Mouse (Mus musculus) embryonic facial prominence, embryonic 11.5 days (tissue): ENCODE measurements at regions not wholly inside any gene's neighbourhood (a gene's known extent, or its start where the extent isn't known, plus 50 kb on each side); places are given as distances from the start of the nearest gene placed in this dataset.

Source experiments
- ATAC-seq: fragments of 200-750 bp; cut with Nextera tagmentation; replicated peaks from 2 replicates; pipeline ENCODE4 v1.8.0; 2017; ENCODE audit warnings: low read depth; ENCODE audit not compliant: insufficient number of reproducible peaks, low FRiP score, low TSS enrichment
- DNase-seq: peaks from one replicate; pipeline ENCODE4 v3.0.0-alpha.2; 2015; ENCODE audit warnings: low spot score
- H3K27ac ChIP-seq: fragments of 300-500 bp; sonication (generic); replicated peaks from 2 replicates; pipeline ENCODE4 v1.5.1; 2014; ENCODE audit warnings: mild to moderate bottlenecking, low read depth, low read length, control low read depth
- H3K27me3 ChIP-seq: fragments of 300-500 bp; sonication (generic); 2 replicates; pipeline ENCODE4 v1.6.1; 2014; ENCODE audit warnings: mild to moderate bottlenecking, low read length, moderate library complexity, mixed read lengths; ENCODE audit not compliant: control insufficient read depth, insufficient read depth
- H3K36me3 ChIP-seq: fragments of 300-500 bp; sonication (generic); replicated peaks from 2 replicates; pipeline ENCODE4 v1.6.1; 2014; ENCODE audit warnings: low read depth, mild to moderate bottlenecking, low read length, moderate library complexity, mixed read lengths; ENCODE audit not compliant: control insufficient read depth, insufficient read depth
- H3K4me1 ChIP-seq: fragments of 300-500 bp; sonication (generic); 2 replicates; pipeline ENCODE4 v1.6.1; 2014; ENCODE audit warnings: low read length, mixed read lengths; ENCODE audit not compliant: control insufficient read depth, insufficient read depth
- H3K4me2 ChIP-seq: fragments of 300-500 bp; sonication (generic); 2 replicates; pipeline ENCODE4 v1.6.1; 2014; ENCODE audit warnings: low read depth, mild to moderate bottlenecking, control low read depth, low read length, moderate library complexity
- H3K4me3 ChIP-seq: fragments of 300-500 bp; sonication (generic); 2 replicates; pipeline ENCODE4 v1.5.1; 2014; ENCODE audit warnings: low read depth, low read length, control low read depth
- H3K9ac ChIP-seq: fragments of 300-500 bp; sonication (generic); replicated peaks from 2 replicates; pipeline ENCODE4 v1.6.1; 2014; ENCODE audit warnings: mild to moderate bottlenecking, control low read depth, low read length
- H3K9me3 ChIP-seq: fragments of 300-500 bp; sonication (generic); replicated peaks from 2 replicates; pipeline ENCODE4 v1.6.1; 2016; ENCODE audit warnings: mild to moderate bottlenecking, low read length, inconsistent platforms, mixed read lengths; ENCODE audit not compliant: control insufficient read depth
- WGBS: fragments of 180-500 bp; shearing (Covaris S2); extraction: QIAGEN DNeasy Blood & Tissue Kit; methylation state at CpG from one replicate; pipeline ENCODE4 v1.1.7; 2014; 5-methylcytosine and 5-hydroxymethylcytosine counted together

DNA sequence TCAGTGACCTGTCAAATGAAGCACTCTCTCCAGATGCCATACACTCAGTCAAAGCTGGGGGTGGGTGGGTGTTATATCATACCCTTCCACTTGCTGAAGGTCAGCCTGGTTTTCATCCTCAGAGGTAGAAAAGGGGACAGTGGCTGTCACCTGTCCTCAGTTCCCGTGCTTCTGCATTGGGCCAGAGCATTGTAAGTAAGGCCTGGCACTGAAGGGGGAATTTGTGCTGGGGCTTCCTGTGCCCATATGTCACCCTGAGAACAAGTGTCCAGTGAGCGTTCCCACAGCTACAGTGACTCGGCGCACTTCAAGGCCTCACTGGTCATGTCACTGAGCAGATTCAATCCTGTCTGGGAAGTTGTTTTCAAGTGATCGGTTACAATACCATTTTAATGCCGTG is 213.2 kb downstream of the Tex36 start:
- 87% methylated on average over 6 of the region's 6 CpGs for WGBS
- Histone ChIP-seq H3K9me3 (no peaks in the 10 kb centered on the region), H3K4me2 (no peak overlapping the region), H3K4me3 (no peak overlapping the region), H3K36me3 (no peaks in the 10 kb centered on the region), H3K27me3 (no peaks in the 10 kb centered on the region), H3K4me1 (no peaks in the 10 kb centered on the region), H3K9ac (no peak overlapping the region), H3K27ac (no peak overlapping the region)
- no peak for ATAC-seq
- no peak for DNase-seq

DNA sequence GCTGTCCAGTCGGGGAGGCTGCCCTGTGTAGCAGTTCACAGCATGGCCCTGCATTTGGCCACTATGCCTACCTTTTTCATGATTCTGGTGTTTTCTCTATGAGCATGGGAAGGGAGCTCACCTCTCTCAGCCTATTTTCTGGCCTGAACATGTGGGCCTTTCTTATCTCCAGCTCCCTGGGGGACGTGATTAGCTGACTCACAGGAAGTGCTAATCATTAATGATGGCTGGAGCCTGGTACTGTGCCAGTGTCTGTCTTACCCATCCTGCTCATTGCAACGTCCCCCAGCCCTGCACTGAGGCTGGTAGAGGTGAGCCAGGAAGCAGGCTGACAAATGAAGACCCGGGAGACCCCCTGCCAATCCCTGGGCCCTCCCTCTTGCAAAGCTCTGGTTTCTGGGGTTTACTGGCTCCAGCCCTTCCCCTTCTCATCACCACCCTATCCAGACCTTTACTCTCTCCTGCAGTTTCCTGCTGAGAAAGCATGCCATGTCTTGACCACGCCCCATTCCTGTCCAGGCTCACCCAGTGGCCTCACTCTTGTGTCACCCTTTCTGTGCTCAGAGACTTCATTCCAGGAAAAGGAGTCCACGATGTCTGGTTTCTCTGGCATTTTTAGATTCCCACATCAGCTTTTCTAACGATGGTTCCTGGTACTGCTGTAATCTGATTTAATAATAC is 219.8 kb downstream of the Tex36 start:
- Histone ChIP-seq H3K9me3 (no peaks in the 10 kb centered on the region), H3K4me1 (no peaks in the 10 kb centered on the region), H3K9ac (no peak overlapping the region), H3K27ac (no peak overlapping the region), H3K36me3 (no peaks in the 10 kb centered on the region), H3K4me2 (no peak overlapping the region), H3K4me3 (no peak overlapping the region), H3K27me3 (no peaks in the 10 kb centered on the region)
- WGBS: 59% methylated on average over 7 of the region's 7 CpGs
- DNase-seq (no peak), ATAC-seq (no peak)

DNA sequence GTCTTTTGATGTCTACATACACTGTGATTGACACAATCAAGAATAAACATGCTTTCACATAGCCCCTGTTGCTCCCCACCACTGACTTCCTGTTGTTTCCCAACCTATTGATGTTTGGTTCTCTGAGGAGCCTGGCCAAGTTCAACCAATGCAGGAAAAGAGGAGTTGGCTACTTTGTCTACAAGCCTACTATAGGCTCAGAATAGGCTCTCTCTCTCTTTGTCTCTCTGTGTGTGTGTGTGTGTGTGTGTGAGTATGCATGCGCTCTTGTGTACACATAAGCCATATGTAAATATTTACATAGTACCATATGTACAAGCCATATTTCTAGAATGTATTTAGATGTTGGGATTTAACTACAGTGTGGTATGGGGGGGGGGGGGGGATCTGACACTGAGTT is 222.6 kb downstream of the Tex36 start:
- DNase-seq: no peak
- Histone ChIP-seq H3K27ac (no peak overlapping the region), H3K9ac (no peak overlapping the region), H3K36me3 (no peaks in the 10 kb centered on the region), H3K9me3 (no peaks in the 10 kb centered on the region), H3K4me3 (no peak overlapping the region), H3K4me2 (no peak overlapping the region), H3K27me3 (no peaks in the 10 kb centered on the region), H3K4me1 (no peaks in the 10 kb centered on the region)
- no peak for ATAC-seq
- WGBS: 100% methylated on average over 1 of the region's 1 CpGs

DNA sequence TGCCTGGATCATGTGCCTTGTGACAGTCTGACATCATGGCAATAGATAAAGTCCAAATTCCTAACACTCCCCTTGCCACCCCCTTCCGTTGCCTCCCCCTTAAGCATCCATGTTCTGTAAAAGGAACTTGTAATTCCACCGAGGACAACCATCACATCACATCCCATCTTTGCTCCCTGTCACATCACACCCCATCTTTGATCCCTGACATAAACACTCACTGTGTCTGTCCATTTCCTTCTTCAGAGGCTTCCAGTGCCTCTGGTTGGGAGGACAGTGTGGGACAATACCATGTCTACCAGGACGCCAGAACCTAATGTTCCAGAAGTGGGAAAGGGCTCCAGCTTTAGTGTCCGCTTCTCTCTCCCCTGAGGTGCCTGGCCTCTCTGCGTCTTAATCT is 223.6 kb downstream of the Tex36 start:
- Histone ChIP-seq H3K9me3 (no peaks in the 10 kb centered on the region), H3K27me3 (no peaks in the 10 kb centered on the region), H3K4me1 (no peaks in the 10 kb centered on the region), H3K4me2 (no peak overlapping the region), H3K36me3 (no peaks in the 10 kb centered on the region), H3K9ac (no peak overlapping the region), H3K27ac (no peak overlapping the region), H3K4me3 (no peak overlapping the region)
- no peak for ATAC-seq
- DNase-seq: no peak
- WGBS: 85% methylated on average over 5 of the region's 5 CpGs

DNA sequence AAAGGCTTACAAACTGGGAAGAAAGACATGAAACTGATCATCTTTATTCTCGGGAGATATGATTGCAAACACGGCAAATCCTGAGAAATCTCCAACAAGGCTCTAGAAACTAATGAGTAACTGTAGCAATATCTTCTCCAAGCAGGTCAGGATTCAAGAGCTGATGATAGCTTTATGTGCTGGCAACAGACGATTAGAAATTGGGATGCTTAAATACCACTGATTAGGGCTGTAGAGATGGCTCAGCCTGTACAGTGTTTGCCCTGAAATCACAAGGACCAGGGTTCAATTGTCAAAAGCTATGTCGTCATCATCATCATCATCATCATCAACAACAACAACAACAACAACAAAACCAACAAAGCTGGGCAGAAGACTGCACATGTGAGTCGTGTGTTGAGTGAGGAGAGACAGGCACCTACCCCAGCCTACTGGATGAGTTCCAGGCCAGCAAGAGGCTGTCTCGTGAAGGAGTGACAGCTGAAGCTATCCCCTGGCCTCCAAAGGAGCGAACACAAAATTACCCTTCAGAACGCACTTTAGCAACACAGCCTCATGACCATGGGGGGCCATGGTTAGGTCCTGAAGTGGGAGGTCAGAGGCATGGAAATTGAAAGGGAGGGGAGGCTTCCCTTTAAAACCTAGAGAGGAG is 225.0 kb downstream of the Tex36 start:
- Histone ChIP-seq H3K9me3 (no peaks in the 10 kb centered on the region), H3K36me3 (no peaks in the 10 kb centered on the region), H3K4me1 (no peaks in the 10 kb centered on the region), H3K4me3 (no peak overlapping the region), H3K9ac (no peak overlapping the region), H3K4me2 (no peak overlapping the region), H3K27ac (no peak overlapping the region), H3K27me3 (no peaks in the 10 kb centered on the region)
- no peak for DNase-seq
- WGBS: 67% methylated on average over 8 of the region's 8 CpGs
- no peak for ATAC-seq

DNA sequence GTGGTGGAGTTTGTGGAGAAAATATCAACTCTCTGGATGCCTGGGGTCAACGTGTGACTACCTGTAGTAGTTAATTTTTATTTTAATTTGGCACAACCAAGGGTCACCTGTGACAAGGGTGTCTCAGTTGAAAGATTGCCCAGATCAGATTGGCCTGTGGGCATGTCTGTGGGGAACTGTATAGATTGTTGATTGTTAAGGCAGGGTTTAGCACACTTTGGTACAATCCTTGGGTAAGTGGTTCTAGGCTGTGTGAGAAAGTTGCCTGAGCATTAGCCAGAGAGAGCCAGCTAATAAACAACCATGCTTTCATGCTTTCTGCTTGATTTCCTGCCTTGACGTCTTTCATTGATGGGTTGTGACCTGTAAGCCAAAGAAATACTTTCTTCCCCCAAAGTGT is 229.3 kb downstream of the Tex36 start:
- H3K27me3 ChIP-seq: no peaks in the 10 kb centered on the region
- DNase-seq (no peak), ATAC-seq (no peak)
- no peak overlapping the region for H3K4me3 ChIP-seq
- no peaks in the 10 kb centered on the region for H3K9me3 ChIP-seq
- H3K4me2 ChIP-seq: no peak overlapping the region
- WGBS: 59% methylated on average over 2 of the region's 2 CpGs
- H3K4me1 ChIP-seq: no peaks in the 10 kb centered on the region
- no peak overlapping the region for H3K9ac ChIP-seq
- no peak overlapping the region for H3K27ac ChIP-seq
- H3K36me3 ChIP-seq: no peaks in the 10 kb centered on the region

DNA sequence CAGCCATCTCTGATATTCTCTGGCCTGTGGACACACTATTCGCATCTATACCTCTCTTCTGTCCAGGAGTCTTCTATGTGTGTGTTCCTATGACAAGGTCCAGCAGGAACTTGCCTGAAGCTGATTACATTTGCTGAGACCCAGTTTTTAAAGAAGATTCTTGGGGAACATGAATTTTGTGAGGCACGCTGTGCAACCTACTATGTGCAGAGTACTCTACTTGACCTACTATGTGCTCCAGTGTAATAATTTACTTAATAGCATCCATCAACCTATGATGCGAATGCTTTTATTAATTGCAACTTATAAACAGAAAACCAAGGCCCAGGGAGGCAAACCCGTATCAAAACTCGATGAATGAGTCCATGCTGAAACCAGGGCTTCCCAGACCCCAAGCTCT is 231.4 kb downstream of the Tex36 start:
- no peak overlapping the region for H3K9ac ChIP-seq
- 92% methylated on average over 5 of the region's 5 CpGs for WGBS

DNA sequence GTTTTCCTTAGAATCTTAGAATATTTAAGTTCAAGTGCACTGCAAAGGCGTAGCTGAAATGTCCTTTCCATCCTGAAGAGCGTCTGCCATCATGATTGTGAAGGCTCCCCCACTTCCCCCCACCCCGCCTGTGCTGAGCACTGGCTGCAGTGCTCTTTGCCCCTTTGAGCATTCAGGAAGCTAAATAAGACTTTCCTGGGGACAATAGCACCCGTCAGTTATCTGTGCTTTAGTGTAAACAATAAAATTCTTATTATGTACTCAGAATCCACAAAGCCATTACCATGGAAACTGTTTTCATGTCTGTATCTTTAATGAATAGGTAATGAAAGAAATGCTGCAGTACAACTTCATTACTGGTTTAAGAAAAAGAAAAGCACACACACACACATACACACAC is 237.4 kb downstream of the Tex36 start:
- WGBS: 51% methylated on average over 4 of the region's 4 CpGs
- H3K4me2 ChIP-seq: no peak overlapping the region

More for the DNA sequence above, 231.4 kb downstream of the Tex36 start:
- no peak for ATAC-seq
- Histone ChIP-seq H3K9me3 (no peaks in the 10 kb centered on the region), H3K27me3 (no peaks in the 10 kb centered on the region), H3K4me1 (no peaks in the 10 kb centered on the region), H3K27ac (no peak overlapping the region), H3K4me2 (no peak overlapping the region), H3K4me3 (no peak overlapping the region), H3K36me3 (no peaks in the 10 kb centered on the region)
- no peak for DNase-seq

More for the DNA sequence above, 237.4 kb downstream of the Tex36 start:
- H3K9me3 ChIP-seq: no peaks in the 10 kb centered on the region
- no peak overlapping the region for H3K9ac ChIP-seq
- DNase-seq (peak; percentile 11), ATAC-seq (no peak)
- H3K27me3 ChIP-seq: no peaks in the 10 kb centered on the region
- no peak overlapping the region for H3K27ac ChIP-seq
- no peaks in the 10 kb centered on the region for H3K4me1 ChIP-seq
- no peaks in the 10 kb centered on the region for H3K36me3 ChIP-seq
- no peak overlapping the region for H3K4me3 ChIP-seq
